ENCODE assay signal across 8 mouse cellular contexts in genomic region chr2:14738927-14739326, GRCm38 (mm10).
A peak's percentile ranks its signal among the peaks of the same experiment; 100 is the strongest.
DNase-seq lines count a peak whose midpoint lies in the region; ATAC-seq lines count a peak whose summit lies in the region.

No protein-coding gene starts in this region.

- no peak overlapping the region for H3K27ac ChIP-seq in neural tube, embryonic 11.5 days (ENCODE audit: low read depth, low read length)
- H3K27ac ChIP-seq in limb, embryonic 12.5 days, result no peak overlapping the region
- no peak overlapping the region for H3K27ac ChIP-seq in heart, embryonic 10.5 days

- H3K27me3 ChIP-seq in neural tube, embryonic 11.5 days (ENCODE audit: control insufficient read depth, insufficient read depth, low read length), result no peaks in the 10 kb centered on the region
- H3K27me3 ChIP-seq in limb, embryonic 12.5 days, result no peaks in the 10 kb centered on the region
- H3K27me3 ChIP-seq in heart, embryonic 10.5 days (ENCODE audit: insufficient read depth, poor library complexity, severe bottlenecking), result no peaks in the 10 kb centered on the region

- no peak overlapping the region for H3K4me3 ChIP-seq in neural tube, embryonic 11.5 days (ENCODE audit: low read depth, low read length)
- H3K4me3 ChIP-seq in limb, embryonic 12.5 days (replicated peaks), result no peak overlapping the region
- H3K4me3 ChIP-seq in heart, embryonic 10.5 days, result no peak overlapping the region

- H3K9me3 ChIP-seq in neural tube, embryonic 11.5 days (ENCODE audit: control insufficient read depth, low read length), result no peaks in the 10 kb centered on the region
- no peaks in the 10 kb centered on the region for H3K9me3 ChIP-seq in limb, embryonic 12.5 days
- H3K9me3 ChIP-seq in heart, embryonic 10.5 days, result no peaks in the 10 kb centered on the region

- no peak for DNase-seq in neural tube, embryonic 11.5 days (ENCODE audit: low spot score)
- DNase-seq in neural tube, embryonic 10.5 days (ENCODE audit: extremely low spot score, low spot score), result no peak
- DNase-seq in frontal cortex, postnatal 36 days (ENCODE audit: low spot score in 2 of 2), result peak; percentile 63 to 71
- DNase-seq in telencephalon, adult 2 months (ENCODE audit: low read depth, low spot score), result peak; percentile 76
- DNase-seq in heart, embryonic 10.5 days (ENCODE audit: low spot score), result no peak
- DNase-seq in urinary bladder, postnatal 25 days (ENCODE audit: low spot score), result no peak

- ATAC-seq in neural tube, embryonic 11.5 days (ENCODE audit: insufficient read depth, low FRiP score, low TSS enrichment), result 0 out of 2 replicates have a peak, but pooled peaks have one; percentile 24
- ATAC-seq in limb, embryonic 12.5 days (ENCODE audit: insufficient number of reproducible peaks, insufficient read depth, low FRiP score, low TSS enrichment, low read depth), result no peak
- ATAC-seq in erythroblast, adult 5-6 weeks (replicated peaks; ENCODE audit: low FRiP score, poor library complexity, severe bottlenecking), result no peak

- H3K9ac ChIP-seq in neural tube, embryonic 11.5 days (ENCODE audit: low read length), result no peak overlapping the region
- H3K9ac ChIP-seq in limb, embryonic 12.5 days (replicated peaks), result no peak overlapping the region

- H3K4me2 ChIP-seq in neural tube, embryonic 11.5 days (ENCODE audit: low read depth), result no peak overlapping the region
- H3K4me2 ChIP-seq in limb, embryonic 12.5 days, result peak overlapping the region; percentile 15; the same call in 1 of the 2 replicates

- WGBS in neural tube, embryonic 11.5 days, result 56% methylated on average over 9 of the region's 9 CpGs
- 41% methylated on average over 9 of the region's 9 CpGs for WGBS in limb, embryonic 12.5 days
- 51% methylated on average over 9 of the region's 9 CpGs for WGBS in heart, embryonic 10.5 days

- H3K36me3 ChIP-seq in neural tube, embryonic 11.5 days (ENCODE audit: control insufficient read depth, insufficient read depth, low read length), result no peaks in the 10 kb centered on the region
- H3K36me3 ChIP-seq in limb, embryonic 12.5 days, result no peaks in the 10 kb centered on the region
- no peaks in the 10 kb centered on the region for H3K36me3 ChIP-seq in heart, embryonic 10.5 days

- no peaks in the 10 kb centered on the region; the same call in 1 of the 2 replicates for H3K4me1 ChIP-seq in neural tube, embryonic 11.5 days (ENCODE audit: control insufficient read depth, insufficient read depth, low read length)
- peaks cover 10% of the 10 kb centered on the region; the same call in 1 of the 2 replicates for H3K4me1 ChIP-seq in limb, embryonic 12.5 days (replicated peaks)
- peaks cover 9% of the 10 kb centered on the region; the same call in 1 of the 2 replicates for H3K4me1 ChIP-seq in heart, embryonic 10.5 days

Comparison
In these comparisons a context has a peak if more than half of its experiments do, and no peak if none do; other contexts are left out.
1. DNase-seq: peak in frontal cortex, postnatal 36 days (2 of 2) and telencephalon, adult 2 months (single experiment); none in neural tube, embryonic 11.5 days (single experiment), neural tube, embryonic 10.5 days (single experiment), heart, embryonic 10.5 days (single experiment) and urinary bladder, postnatal 25 days (single experiment).